Mouse (Mus musculus): Measurements from ENCODE around the gene Tmem140.

Gene Tmem140

DNA sequence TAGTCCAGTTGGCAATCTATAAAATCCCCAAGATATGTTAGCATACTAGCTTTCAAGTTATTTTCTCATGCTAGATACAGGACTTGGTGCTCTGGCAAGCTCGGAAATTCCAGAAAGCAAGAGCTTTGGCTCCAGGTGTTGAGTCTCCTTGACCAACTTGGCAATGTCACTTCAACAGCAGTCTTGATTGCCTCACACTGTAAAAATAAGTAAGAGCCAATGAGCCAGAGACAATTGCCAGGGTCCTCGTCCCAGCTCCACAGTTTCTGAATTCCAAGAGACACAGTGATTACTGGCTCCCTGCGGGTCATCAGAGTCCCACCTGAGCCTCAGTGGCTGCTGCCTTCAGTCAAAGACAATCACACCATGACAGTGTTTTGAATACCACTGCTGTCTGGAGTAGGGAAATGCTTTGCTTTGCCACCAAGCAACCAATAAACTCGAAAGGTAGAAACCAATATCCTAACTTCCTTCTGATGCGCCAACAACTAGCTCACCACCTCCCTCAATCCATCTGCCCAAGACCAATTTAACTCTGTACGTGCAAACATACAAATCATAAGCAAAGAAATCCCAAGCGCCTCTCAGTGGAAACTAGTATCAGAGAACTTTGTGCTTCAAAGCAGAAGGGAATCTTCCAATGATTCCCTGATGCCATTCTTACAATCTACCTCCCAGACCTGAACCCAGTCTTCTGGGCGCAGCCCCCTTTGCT is 46.8 kb downstream of the Tmem140 start:
- no peak for DNase-seq

DNA sequence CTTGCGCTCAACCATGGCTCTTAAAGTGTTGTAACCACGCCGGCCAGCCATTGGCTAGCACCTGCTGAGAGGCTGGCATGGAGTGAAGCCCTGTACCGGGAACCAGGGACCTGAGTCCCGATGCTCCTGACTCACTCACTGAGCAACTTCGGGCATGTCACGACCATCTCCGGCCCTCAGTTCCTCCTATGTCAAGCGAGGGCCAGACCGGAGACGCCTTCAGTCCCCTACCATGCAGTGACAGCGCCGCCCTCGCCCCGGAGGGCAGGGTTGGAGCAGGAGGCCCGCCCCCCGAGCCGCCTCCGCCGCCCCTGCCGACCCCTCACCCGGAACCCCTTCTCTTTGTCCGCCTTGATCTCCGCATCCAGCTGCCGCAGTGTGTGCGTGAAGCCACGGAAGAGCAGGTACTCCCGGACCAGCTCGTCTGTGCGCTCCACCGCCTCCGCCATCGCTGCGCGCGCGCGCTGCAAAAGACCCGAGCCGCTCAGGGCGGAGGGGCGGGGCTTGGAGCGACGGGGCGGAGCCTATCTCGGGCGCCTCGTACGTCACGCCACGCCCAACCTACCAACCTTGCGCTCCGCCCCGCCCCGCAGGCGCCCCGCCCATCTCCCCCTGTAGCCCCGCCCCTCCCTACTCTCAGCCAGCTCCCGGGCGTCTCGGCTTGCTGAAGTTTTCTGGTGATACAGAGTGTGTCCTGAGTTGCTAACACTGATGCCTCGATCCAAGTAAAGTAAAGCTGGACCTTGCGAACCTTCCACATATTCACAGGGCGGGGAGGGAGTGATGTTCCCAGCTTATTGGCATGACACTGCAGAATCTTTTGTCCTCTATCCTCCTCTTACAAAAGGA is 47.6 kb downstream of the Tmem140 start, which contains the start of gene Wdr91:
Gene Wdr91, minus strand, starts transcription at position 506 of the 849 bp plus-strand sequence.
- DNase-seq: peak; percentile 89

DNA sequence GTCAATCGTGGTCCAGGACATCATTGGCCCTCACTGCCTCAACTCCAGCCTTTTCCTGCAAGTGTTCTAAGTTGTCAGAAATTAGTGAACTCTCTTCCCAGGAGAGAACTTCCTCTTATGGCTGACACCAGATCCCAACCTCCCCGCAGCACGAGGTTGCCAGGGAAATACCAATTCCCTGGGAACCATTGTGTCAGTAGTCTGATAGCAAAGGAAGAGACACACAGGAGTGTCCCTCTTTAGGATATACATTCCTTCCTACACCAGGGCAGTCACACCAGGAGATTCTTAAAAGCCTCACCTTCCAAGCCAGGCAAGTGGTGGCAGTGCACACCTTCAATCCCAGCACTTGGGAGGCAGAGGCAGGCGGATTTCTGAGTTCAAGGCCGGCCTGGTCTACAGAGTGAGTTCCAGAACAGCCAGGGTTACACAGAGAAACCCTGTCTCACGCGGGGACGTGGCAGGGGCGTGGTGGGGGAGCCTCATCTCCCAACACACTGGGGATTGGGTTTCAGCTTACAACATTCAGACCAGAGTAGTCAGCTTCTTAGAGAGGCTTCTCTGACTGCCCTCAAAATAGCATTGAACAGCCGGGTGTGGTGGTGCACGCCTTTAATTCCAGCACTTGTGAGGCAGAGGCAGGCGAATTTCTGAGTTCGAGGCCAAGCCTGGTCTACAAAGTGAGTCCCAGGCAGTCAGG is 50.5 kb downstream of the Tmem140 start:
- no peak for DNase-seq

DNA sequence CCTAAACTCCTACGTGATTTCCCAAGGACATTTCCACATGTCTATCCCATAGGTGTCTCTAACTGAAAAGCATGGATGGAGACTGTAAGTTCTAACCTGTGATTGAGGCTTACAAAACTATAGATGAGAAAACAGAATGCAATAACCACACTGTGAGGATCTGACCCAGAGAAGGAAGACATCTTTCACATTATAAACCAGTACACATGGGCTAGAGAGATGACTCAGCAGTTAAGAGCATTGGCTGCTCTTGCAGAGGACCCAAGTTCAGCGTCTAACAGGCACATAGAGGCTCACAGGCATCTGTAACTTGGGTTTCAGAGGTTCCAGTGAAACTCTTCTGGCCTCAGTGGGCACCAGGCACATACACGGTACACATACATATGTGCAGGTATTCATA is 51.5 kb downstream of the Tmem140 start:
- DNase-seq: no peak

DNA sequence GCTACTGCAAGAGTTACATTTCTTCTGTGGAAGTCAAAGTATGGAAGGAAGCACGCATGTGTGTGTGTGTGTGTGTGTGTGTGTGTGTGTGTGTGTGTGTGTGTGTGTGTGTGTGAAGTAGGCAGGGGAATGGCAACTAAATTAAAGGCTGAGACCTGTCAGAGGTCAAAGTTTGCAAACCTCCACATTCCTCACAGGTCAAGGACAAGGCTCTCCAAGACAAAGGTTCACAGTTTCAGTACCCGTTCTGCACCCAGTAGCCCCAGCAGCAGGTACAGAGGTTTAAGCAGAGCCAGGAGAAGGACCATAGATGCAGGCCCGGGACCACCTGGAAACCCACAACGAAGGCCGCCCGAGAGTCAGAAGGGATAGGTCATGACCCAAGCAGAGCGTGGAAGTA is 56.2 kb downstream of the Tmem140 start:
- no peak for DNase-seq

DNA sequence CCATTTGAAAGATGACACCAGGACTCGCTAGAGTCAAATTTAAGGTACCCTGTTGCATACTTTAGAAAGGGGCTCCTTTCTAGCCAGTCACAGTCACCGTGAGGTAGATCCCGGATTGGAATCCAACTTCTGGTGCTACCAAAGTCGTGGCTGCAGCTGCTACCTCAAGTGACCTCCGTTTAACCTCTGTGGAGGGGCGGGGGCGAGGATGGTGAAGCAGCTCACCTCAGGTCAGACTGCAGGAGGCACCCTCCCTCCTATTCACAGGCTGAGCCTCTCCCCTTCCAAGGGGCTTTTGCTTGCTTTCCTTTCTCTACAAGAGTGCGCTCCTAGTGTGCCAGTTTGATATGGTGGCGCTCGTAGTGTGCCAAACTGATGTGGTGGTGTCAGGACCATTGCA is 57.0 kb downstream of the Tmem140 start, which contains the start of gene Stra8:
Gene Stra8, plus strand, starts transcription at position 208 of the 400 bp plus-strand sequence.
- no peak for DNase-seq

DNA sequence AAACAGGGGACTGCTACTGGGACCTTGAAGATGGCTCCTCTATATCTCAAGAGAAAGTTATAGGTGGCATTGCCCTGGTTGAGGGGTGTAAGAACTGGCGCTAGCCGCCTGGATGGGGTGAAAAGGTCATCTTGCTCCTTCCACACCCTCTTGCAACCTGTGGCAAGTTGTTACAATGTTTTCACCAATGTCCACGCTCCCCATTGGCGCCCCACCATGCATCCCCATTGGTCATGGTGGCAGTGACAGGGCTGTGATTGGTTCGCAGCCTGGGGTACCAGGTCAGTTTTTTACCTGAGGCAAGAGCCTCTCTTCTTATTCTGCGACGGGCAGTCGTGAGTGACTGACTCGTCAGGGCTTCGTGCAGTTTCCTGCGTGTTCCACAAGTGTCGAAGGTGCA is 57.7 kb downstream of the Tmem140 start:
- no peak for DNase-seq

DNA sequence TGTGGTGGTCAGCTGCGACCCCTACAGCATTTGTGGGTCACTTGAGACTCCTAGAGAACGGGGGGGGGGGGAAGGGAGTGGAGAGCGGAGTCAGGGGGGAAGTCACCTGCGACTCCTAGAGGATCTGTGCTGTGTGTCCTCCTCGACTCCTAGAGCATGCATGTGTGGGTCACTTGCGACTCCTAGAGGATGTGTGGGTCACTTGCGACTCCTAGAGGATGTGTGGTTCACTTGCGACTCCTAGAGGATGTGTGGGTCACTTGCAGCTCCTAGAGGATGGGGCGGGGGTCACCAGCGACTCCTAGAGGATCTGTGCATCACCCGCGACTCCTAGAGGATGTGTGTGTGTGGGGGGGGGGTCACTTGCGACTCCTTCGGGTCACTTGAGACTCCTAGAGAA is 59.0 kb downstream of the Tmem140 start:
- peak; percentile 35 for DNase-seq

Measured in layer of hippocampus, adult 9-11 months (tissue).